Mouse (Mus musculus): ENCODE results near the gene Arf1. TPM values are rescaled to one million over a fixed set of nuclear protein-coding genes. Genes with fewer than 3 reads are reported as not detected.
A peak's percentile ranks its signal among the peaks of the same experiment; 100 is the strongest.

Arf1 gene
- total and polyA plus RNA-seq, 2 experiments from 2014 or later: 378 to 540 TPM

DNA sequence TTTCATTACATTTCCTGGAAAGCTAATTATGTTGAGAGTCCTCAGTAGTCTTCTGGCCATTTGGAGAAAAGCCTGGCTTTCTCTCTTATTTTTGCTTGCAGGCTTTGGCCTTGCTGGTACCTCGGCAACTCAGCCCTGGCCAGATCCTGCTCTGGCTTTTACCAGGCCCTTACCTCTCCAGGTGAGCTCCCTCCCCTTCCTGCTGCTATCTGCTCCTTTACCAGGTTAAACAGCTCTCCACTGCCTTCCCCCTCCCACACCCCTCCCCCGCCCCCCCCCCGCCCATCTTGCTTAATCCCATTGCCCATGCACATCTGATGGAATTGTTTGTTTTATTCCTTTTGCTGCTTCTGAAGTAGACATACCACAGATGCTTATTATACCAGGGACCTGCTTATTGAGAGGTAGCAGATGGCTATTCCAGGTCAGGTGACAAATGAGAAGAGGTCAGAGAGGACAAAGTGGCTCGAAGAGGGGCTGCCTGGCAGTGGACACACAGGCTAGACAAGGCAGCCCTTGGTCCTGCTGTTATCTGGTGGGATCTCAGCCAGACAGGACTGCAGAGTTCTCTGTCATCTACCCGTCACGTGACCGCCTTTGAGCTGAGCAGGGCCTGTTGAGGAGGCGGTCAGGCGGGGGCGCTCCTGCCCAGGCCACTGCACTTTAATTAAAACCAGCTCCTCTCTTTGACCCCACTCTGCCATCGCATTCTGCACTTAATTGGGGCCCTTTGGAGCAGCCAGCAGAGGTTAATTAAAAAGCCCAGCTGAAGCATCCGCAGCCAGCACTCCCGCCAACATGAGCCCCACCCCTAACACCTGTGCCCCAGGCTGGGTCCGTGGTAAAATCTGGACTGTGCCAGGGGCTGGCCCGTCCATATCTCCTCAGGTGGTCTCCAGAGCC, 10.7 kb upstream of the Arf1 start:
- ATAC-seq (ENCODE audit: insufficient read depth, low read depth): peak; percentile 91
- no peaks in the 10 kb centered on the region for H3K4me1 ChIP-seq (ENCODE audit: control insufficient read depth, insufficient read depth)
- H3K4me2 ChIP-seq (ENCODE audit: low read depth, low read length): no peak overlapping the region
- no peak overlapping the region for H3K9ac ChIP-seq (replicated peaks; ENCODE audit: low read depth, low read length)
- DNase-seq (ENCODE audit: low spot score): peak; percentile 84
- TF ChIP-seq CTCF (IDR thresholded peaks at IDR 0.05; ENCODE audit: low read depth) (peak; percentile 66), EP300 (IDR thresholded peaks at IDR 0.05; ENCODE audit: low read depth) (no peak)
- H3K36me3 ChIP-seq (replicated peaks; ENCODE audit: control insufficient read depth, insufficient read depth, low read length): no peaks in the 10 kb centered on the region
- peaks cover 25% of the 10 kb centered on the region for H3K27me3 ChIP-seq (ENCODE audit: control insufficient read depth, insufficient read depth, low read length)
- 4% methylated on average over 14 of the region's 15 CpGs for WGBS
- no peak overlapping the region for H3K27ac ChIP-seq (ENCODE audit: low read depth)
- no peak overlapping the region for H3K4me3 ChIP-seq (ENCODE audit: low read depth, low read length)
- no peaks in the 10 kb centered on the region for H3K9me3 ChIP-seq (replicated peaks; ENCODE audit: control insufficient read depth, low read length)

DNA sequence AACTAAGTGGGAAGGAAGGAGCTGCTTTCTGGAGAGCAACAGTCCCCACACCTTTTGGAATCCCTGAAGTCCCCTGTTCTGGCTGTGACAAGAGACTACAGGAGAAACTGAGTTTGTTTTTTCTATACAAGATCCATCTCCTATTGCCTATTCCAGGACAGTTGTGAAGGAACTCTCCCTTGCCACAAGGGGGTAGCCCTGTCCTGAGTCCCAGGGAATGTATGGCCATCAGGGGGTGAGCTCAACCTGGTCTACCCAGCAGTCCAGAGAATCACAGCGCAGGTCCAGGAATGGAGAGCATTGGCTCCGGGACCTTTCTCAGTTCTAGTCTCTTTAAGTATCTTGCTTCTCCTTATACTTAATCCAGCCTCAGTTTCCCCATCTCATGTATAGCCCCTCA, 4.7 kb upstream of the Arf1 start:
- ATAC-seq (ENCODE audit: insufficient read depth, low read depth) (no peak), DNase-seq (ENCODE audit: low spot score) (no peak)
- H3K4me2 ChIP-seq (ENCODE audit: low read depth, low read length): no peak overlapping the region
- no peak for TF ChIP-seq EP300 (IDR thresholded peaks at IDR 0.05; ENCODE audit: low read depth)
- TF ChIP-seq CTCF (IDR thresholded peaks at IDR 0.05; ENCODE audit: low read depth): peak; percentile 39
- H3K36me3 ChIP-seq (replicated peaks; ENCODE audit: control insufficient read depth, insufficient read depth, low read length): no peaks in the 10 kb centered on the region
- no peak overlapping the region for H3K27ac ChIP-seq (ENCODE audit: low read depth)
- no peaks in the 10 kb centered on the region for H3K27me3 ChIP-seq (ENCODE audit: control insufficient read depth, insufficient read depth, low read length)
- H3K9me3 ChIP-seq (replicated peaks; ENCODE audit: control insufficient read depth, low read length): no peaks in the 10 kb centered on the region
- no peak overlapping the region for H3K9ac ChIP-seq (replicated peaks; ENCODE audit: low read depth, low read length)
- 63% methylated on average over 2 of the region's 2 CpGs for WGBS
- H3K4me3 ChIP-seq (ENCODE audit: low read depth, low read length): no peak overlapping the region
- peaks cover 7% of the 10 kb centered on the region; the same call in 1 of the 2 replicates for H3K4me1 ChIP-seq (ENCODE audit: control insufficient read depth, insufficient read depth)

- Histone ChIP-seq H3K4me2 (ENCODE audit: low read depth, low read length) (no peak overlapping the region), H3K9ac (replicated peaks; ENCODE audit: low read depth, low read length) (no peak overlapping the region), H3K36me3 (replicated peaks; ENCODE audit: control insufficient read depth, insufficient read depth, low read length) (no peaks in the 10 kb centered on the region), H3K4me1 (ENCODE audit: control insufficient read depth, insufficient read depth) (peaks cover 24% of the 10 kb centered on the region), H3K9me3 (replicated peaks; ENCODE audit: control insufficient read depth, low read length) (no peaks in the 10 kb centered on the region), H3K4me3 (ENCODE audit: low read depth, low read length) (no peak overlapping the region), H3K27me3 (ENCODE audit: control insufficient read depth, insufficient read depth, low read length) (no peaks in the 10 kb centered on the region), H3K27ac (ENCODE audit: low read depth) (no peak overlapping the region)
- TF ChIP-seq EP300 (IDR thresholded peaks at IDR 0.05; ENCODE audit: low read depth) (no peak), CTCF (IDR thresholded peaks at IDR 0.05; ENCODE audit: low read depth) (peak; percentile 70)
- ATAC-seq (ENCODE audit: insufficient read depth, low read depth) (no peak), DNase-seq (ENCODE audit: low spot score) (no peak)
- 16% methylated on average over 7 of the region's 7 CpGs for WGBS
Measured at GRCm38 (mm10) chr11:59230144-59230760, 2.2 kb upstream of the Arf1 start.

GRCm38 (mm10) chr11:59227604-59228121, 407 bp downstream of the Arf1 start:
- Histone ChIP-seq H3K9me3 (replicated peaks; ENCODE audit: control insufficient read depth, low read length) (no peaks in the 10 kb centered on the region), H3K27ac (ENCODE audit: low read depth) (peak overlapping the region; percentile 98), H3K36me3 (replicated peaks; ENCODE audit: control insufficient read depth, insufficient read depth, low read length) (0 out of 2 replicates have a peak, but pooled peaks cover 4% of the 10 kb centered on the region), H3K9ac (replicated peaks; ENCODE audit: low read depth, low read length) (peak overlapping the region; percentile 97), H3K27me3 (ENCODE audit: control insufficient read depth, insufficient read depth, low read length) (no peaks in the 10 kb centered on the region), H3K4me2 (ENCODE audit: low read depth, low read length) (peak overlapping the region; percentile 86), H3K4me1 (ENCODE audit: control insufficient read depth, insufficient read depth) (peaks cover 45% of the 10 kb centered on the region), H3K4me3 (ENCODE audit: low read depth, low read length) (peak overlapping the region; percentile 80)
- 1% methylated on average over 46 of the region's 51 CpGs for WGBS
- no peak for TF ChIP-seq CTCF (IDR thresholded peaks at IDR 0.05; ENCODE audit: low read depth)
- no peak for TF ChIP-seq EP300 (IDR thresholded peaks at IDR 0.05; ENCODE audit: low read depth)
- ATAC-seq (ENCODE audit: insufficient read depth, low read depth) (peak; percentile 81), DNase-seq (ENCODE audit: low spot score) (peak; percentile 58)

DNA sequence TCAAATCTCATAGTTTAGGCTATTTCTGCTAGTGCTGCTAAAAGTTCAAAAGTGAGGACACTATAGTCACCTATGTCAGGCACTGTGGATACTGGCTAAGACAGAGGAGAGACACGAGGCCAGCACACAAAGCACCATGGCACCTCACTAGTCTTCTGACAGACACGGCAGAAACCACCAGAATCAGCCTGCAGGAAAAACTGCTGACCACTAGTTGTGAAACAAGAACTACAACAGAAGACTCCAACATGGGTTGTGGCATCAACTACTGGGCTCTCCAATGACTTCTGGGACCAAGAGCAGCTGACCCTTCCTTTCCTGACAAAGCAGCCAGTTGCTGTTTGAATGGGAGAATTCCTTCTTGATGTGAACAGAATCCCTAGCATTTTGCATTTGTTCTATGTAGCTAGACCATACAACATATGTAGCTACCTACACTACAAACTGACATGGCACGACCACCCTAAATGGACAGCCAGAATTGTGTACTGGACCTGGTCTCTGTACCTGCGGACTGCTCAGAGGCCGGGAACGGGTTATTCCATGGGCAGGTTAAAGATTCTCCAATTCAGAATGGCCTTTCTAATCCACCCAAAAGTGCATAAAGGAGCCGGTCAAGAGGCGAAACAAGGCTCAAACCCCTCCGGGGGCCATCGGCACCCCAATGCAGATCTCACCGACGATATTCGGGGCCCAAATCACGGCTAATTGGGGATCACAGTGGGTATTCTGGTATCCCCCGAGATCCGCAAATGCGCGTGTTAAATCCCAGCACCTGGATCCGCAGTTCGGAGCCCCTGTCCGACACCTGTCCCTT, 1.1 kb downstream of the Arf1 start:
- peaks cover 51% of the 10 kb centered on the region for H3K4me1 ChIP-seq (ENCODE audit: control insufficient read depth, insufficient read depth)
- H3K4me2 ChIP-seq (ENCODE audit: low read depth, low read length): peak overlapping the region; percentile 86
- H3K36me3 ChIP-seq (replicated peaks; ENCODE audit: control insufficient read depth, insufficient read depth, low read length): 0 out of 2 replicates have a peak, but pooled peaks cover 4% of the 10 kb centered on the region
- TF ChIP-seq CTCF (IDR thresholded peaks at IDR 0.05; ENCODE audit: low read depth) (no peak), EP300 (IDR thresholded peaks at IDR 0.05; ENCODE audit: low read depth) (no peak)
- DNase-seq (ENCODE audit: low spot score) (no peak), ATAC-seq (ENCODE audit: insufficient read depth, low read depth) (no peak)
- no peaks in the 10 kb centered on the region for H3K9me3 ChIP-seq (replicated peaks; ENCODE audit: control insufficient read depth, low read length)
- no peaks in the 10 kb centered on the region for H3K27me3 ChIP-seq (ENCODE audit: control insufficient read depth, insufficient read depth, low read length)
- peak overlapping the region; percentile 97 for H3K9ac ChIP-seq (replicated peaks; ENCODE audit: low read depth, low read length)
- peak overlapping the region; percentile 80 for H3K4me3 ChIP-seq (ENCODE audit: low read depth, low read length)
- WGBS: 2% methylated on average over 21 of the region's 21 CpGs
- peak overlapping the region; percentile 98 for H3K27ac ChIP-seq (ENCODE audit: low read depth)
